Mouse (Mus musculus) right cerebral cortex, postnatal 10 days (tissue): ENCODE results near the gene Trank1.

ENCODE experiments used
- DNase-seq, 2 experiments: peaks; one replicate each; pipeline ENCODE4 v3.0.0; 2021; ENCODE audit warnings: low spot score in 2 of 2

Gene Trank1

GRCm38 (mm10) chr9:111302196-111302831, 9.2 kb upstream of the Trank1 start:
- DNase-seq = peak; percentile 61 to 67

DNA sequence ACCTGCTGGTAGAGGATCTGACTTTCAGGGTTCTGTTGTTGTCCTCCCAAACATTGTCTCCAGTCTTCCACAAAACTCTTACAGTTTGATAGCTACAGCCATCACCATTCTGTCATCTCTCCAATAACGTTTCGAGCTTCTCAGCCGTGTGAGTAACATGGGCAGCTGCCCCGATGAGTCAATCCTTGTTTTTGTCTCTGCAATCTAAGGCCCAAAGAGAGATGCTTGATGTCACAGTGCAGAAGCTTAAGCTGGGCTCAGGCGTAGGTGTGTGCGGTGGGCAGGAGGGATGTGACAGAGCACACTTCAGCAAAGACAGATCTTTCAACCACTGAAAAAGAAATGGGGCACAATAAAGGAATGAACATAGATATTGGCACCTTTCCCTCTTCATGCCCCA, 7.5 kb upstream of the Trank1 start:
- DNase-seq = no peak

- DNase-seq = no peak
These were observed 5.4 kb upstream of the Trank1 start for GRCm38 (mm10) chr9:111306142-111306541.

GRCm38 (mm10) chr9:111311843-111312441, 403 bp downstream of the Trank1 start:
- DNase-seq = peak; percentile 39 to 45

- DNase-seq = peak in 1 of 2 experiments; percentile 40
These were observed 1.1 kb downstream of the Trank1 start for GRCm38 (mm10) chr9:111312442-111313141.

DNA sequence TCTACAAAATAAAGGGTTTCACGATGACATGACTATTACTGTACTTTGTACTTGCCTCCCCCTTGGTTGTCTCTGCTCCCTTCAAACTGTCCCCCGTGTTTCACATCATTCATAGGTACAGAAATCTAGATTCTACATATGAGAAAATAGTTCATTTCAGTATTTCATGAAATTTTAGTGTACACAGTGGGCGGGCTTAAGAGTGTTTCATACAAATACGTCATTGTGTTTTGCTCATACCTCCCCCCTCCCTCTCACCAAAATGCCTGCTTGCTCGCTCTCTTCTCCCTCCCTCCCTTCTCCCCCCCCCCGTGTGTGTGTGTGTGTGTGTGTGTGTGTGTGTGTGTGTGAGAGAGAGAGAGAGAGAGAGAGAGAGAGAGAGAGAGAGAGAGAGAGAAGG, 1.8 kb downstream of the Trank1 start:
- DNase-seq = no peak

- peak in 1 of 2 experiments; percentile 16 for DNase-seq
These were observed 2.3 kb downstream of the Trank1 start for GRCm38 (mm10) chr9:111313793-111314192.

- peak; percentile 61 to 76 for DNase-seq
These were observed 2.7 kb downstream of the Trank1 start for GRCm38 (mm10) chr9:111314219-111314618.

DNA sequence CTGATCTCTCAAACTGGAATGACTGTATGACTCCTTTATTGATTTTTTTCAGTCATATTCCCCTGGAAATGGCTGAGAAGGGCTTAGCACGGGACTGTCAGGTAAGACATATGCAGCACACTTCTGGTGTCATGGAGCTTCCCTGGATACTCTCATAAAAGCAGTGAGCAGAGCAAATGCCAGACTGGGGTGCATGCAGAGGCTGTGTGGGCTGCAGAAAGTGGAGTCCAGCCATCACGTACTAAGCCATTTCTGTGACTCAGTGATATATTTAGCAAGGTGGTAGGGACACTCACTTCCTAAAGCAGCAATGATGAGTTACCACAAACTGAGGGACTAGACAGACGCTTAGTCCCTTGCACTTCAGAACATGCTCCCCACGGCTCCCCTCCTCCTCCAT, 9.4 kb downstream of the Trank1 start:
- peak in 1 of 2 experiments; percentile 21 for DNase-seq

DNA sequence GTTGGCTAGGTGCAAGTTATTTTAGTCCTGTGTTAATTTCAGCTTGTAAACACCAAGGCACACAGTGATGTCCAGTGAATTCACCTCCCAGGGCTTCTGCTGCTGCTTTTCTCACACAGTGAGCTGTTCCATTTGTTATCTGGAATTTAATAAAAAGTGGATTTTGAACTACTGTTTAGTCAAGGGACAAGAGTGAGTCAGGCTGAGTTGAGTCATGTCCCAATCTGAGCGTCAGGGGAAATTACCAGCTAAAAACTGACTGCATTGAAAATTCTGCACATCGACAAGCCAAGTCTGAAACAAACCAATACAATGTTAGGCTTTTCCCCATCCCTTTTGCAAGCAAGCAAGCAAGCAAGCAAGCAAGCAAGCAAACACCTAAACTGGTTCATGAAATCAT, 13.3 kb downstream of the Trank1 start:
- peak in 1 of 2 experiments; percentile 16 for DNase-seq

GRCm38 (mm10) chr9:111329881-111330280, 18.3 kb downstream of the Trank1 start:
- peak in 1 of 2 experiments; percentile 14 for DNase-seq

DNA sequence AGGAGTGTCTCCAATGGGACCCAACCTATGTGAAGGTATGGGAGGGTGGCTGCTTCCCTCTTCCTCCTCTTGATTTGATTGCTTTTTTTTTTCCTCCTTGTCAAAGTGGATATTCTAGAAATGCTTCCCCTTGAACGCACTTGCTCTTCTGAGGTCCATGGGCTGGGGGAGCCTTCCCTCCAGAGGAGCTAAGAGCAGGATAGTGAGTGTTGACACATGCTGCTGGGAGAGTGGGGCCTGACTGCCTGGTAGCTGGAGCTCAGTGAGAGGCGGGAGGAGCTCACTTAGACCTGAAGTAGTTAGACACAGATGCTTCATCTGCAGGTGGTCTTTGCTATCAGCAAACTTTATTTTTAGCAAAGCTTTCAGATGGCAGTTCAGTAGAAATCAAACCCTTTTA, 22.3 kb downstream of the Trank1 start:
- peak in 1 of 2 experiments; percentile 15 for DNase-seq

- peak in 1 of 2 experiments; percentile 16 for DNase-seq
These were observed 23.1 kb downstream of the Trank1 start for GRCm38 (mm10) chr9:111334555-111335164.

DNA sequence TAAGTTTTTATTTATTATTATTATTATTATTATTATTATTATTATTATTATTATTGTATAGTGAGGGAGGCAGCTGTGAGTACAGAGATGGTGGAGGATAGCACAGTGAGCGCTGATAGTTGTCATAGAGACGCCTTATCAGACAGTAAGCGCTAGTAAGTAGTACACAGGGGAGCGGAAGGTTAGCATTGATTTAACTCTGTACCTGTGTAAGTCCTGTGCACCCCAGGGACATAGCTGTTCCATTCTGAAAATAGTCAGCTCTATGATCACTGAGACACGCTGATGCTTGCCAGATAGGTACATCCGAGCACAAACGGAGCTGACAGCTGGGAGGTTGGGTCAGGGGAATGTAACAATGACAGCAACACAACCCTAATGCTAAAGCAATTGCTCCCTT, 39.7 kb downstream of the Trank1 start:
- peak in 1 of 2 experiments; percentile 31 for DNase-seq

DNA sequence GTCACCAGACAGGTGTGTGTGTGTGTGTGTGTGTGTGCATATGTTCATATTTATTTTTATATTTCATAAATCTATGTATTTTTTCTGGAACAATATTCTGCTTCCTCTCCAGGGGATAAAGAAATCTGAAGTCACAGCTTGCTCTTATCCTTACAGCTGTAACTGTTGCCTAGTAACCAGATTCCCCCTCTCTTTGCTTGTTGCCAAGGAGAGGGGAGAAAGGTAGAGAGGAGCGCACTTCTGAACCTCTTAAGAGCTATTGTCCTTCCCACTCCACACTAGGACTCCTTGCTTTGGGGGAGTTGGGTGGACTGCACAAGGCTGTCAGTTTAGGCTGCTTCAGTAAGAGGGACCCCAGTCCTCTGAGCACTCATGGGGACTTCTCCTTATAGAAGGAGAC, 40.1 kb downstream of the Trank1 start:
- DNase-seq = peak in 1 of 2 experiments; percentile 28

DNA sequence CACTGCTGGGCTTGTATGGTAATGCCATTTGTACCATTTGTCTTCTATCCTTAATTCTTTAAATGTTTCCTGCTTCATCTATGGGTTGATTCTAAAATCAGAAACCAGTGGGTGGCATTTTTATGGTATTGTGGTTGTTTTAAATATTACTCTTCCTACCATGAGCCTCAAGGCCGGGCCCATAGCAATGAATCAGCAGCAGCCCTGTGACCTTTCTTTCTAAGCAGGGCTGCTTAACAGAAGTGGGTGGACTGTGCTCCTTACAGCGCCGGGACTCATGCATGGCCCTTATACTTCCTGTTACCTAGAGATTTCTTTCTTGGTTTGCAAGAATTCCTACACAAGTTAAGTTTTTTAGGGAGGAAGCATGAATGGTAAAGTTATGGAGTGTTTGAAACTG, 41.1 kb downstream of the Trank1 start:
- DNase-seq = peak in 1 of 2 experiments; percentile 19

DNA sequence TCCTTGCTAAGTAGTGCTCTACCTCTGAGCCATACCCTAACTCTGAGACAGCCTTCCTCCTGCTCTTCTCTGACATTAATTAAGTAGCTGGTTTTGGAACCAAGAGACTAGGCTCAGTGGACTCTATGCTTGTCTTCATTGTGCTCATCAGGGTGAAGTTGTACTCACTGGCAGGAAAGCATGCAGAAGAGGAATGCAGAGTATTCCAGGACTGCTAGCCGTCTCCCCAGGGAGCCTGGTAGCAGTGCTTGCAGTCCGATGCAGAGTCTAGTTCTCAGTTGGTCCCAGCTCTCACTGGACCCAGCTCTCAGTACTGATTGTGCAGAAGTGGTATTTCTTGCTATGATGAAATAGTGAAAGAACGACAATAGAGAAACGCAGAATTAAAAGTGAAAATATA, 43.5 kb downstream of the Trank1 start:
- peak in 1 of 2 experiments; percentile 17 for DNase-seq

GRCm38 (mm10) chr9:111356386-111356785, 44.8 kb downstream of the Trank1 start:
- peak in 1 of 2 experiments; percentile 40 for DNase-seq

DNA sequence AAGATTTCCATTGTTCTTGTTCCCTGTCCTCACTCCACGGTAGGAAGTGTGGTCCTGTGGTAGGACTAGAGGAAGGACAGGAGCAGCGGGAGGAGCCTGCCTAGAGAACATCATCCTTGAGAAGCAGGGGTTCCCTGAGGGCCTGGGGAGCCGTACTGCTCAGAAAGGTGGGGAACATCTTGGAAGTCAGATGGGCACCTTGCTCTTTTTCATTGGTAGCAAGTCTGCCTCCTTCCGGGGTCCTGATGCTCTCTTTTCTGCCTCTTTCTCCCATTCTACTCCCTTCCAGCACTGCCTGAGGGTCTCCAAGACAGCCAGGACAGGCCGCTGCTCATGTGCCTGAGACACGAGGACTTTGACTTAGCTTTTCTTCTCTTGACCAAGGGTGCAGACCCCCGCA, 52.1 kb downstream of the Trank1 start:
- DNase-seq = peak in 1 of 2 experiments; percentile 15

- DNase-seq = peak in 1 of 2 experiments; percentile 15
These were observed 56.2 kb downstream of the Trank1 start for GRCm38 (mm10) chr9:111367713-111368112.

DNA sequence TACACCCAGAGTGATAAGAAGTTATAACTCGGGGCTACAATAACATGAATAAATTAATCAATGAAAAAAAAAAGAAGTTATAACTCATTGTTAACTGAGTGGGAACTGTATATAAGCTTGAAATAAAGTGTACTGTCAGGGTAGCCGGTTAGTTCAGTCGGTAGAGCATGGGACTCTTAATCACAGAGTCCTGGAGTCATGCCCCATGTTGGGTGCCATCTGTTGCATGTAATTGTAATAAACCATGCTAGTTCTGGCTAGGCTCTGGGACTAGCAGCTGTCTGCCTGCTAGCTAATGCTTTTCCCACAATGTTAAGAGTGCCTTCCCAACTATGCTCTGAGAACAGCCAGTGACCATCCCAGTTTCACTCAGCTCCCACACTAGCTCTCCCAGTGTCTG, 60.5 kb downstream of the Trank1 start:
- DNase-seq = peak in 1 of 2 experiments; percentile 9

DNA sequence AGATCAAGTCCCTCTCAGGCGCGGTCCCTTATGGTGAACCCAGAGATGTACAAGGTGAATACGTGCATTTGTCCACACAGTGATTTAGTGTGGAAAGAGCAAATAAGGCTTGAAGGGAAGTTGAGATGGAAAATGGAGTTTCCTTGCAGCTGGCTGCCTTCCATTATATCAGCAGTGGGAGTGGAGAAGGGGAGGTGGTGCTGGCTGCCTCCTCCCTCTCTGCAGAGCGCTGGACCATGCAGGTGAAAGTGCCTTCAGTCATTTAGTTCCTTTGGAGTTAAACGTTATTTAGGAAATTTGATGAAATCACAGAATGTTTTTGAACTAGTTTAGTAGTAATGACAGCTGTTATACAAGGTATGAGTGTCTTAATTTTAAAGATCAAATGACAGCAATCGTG, 66.3 kb downstream of the Trank1 start:
- DNase-seq = peak in 1 of 2 experiments; percentile 10
